Mouse (Mus musculus): ENCODE measurements around the gene Scrt2. TPM values are rescaled to one million over a fixed set of nuclear protein-coding genes. Genes with fewer than 3 reads are reported as not detected.
A peak's percentile ranks its signal among the peaks of the same experiment; 100 is the strongest.

Scrt2 gene
- polyA plus RNA-seq (2012; rRNA removed), result 0.03 TPM in 1 of 2 replicates, not detected in the other

DNA sequence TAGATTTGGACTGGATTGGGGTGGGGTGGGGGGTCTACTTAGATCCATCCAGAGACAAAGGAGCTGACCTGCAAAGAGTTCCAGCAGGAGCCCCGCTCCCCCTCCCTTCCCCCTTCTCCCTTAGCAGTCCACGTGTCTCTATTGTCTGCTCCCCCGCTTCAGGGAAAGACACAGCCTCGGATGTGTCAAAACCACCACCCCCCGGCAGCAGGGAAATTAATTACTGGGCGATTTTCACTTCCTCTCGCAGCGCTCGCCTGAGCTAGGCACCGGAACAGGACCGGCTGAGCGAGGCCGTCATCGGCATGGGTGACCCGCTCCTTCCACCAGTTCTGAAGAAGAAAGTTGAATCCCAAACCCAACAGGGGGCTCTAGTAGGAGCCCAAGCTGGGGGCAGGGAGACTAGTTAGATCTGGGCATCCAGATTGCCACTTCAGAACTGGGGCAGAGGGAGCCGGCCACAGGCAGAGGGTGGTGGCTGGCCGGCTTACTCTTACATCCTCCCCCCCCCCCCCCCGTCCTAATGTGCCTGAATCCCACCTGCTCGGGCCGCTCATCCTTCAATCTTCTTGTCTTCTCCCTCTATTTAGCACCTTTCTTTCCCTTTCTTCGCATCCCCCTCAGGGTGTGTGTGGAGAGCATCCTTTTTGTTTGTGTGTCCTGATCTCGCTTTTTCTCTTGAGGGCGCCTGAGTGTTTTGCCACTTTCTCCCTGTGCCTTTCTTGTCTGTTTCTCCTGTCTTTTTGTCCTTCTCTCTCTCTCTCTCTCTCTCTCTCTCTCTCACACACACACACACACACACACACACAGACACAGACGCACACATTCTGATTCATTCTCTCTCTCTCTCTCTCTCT, at the start of gene Scrt2:
Scrt2 (plus strand) TSS at position 845 of the 857 bp plus-strand sequence.
- peaks cover 5% of the 10 kb centered on the region for H3K4me1 ChIP-seq (ENCODE audit: control insufficient read depth, insufficient read depth, insufficient read length, low read length)
- H3K27me3 ChIP-seq (ENCODE audit: control insufficient read depth, insufficient read depth, low read length), result peaks cover 33% of the 10 kb centered on the region
- no peak for TF ChIP-seq POLR2A (IDR thresholded peaks at IDR 0.05; ENCODE audit: low read depth, low read length)
- TF ChIP-seq CTCF (IDR thresholded peaks at IDR 0.05; ENCODE audit: extremely low read depth, insufficient read length, insufficient replicate concordance, low read depth, low read length), result no peak
- no peaks in the 10 kb centered on the region for H3K36me3 ChIP-seq (ENCODE audit: control insufficient read depth, insufficient read depth, low read length)
- WGBS, result 3% methylated on average over 23 of the region's 24 CpGs
- no peak within 1 kb of the TSS for H3K27ac ChIP-seq (ENCODE audit: insufficient read depth, low read depth, low read length)
- H3K4me3 ChIP-seq (ENCODE audit: low read depth, low read length), result peak within 1 kb of the TSS; percentile 33

DNA sequence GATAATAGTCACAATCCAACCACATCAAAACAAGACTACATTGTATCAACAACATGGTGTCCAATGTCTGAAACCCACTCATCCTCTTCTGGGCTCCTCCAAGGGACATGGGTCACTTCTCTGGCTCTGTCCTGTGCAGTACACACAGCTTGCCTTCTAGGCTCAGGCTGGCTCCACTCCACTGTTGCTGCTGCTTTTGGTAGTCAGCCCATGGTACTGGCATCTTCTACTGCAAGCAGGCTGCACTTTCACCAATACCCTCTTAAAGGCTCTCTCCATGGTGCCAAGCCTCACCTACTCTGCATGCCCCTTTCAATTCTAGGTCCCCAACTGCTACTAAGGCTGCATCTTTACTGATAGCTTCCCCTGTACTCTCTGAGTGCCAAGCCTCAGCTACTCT, 41.2 kb upstream of the Scrt2 start:
- H3K27me3 ChIP-seq (ENCODE audit: control insufficient read depth, insufficient read depth, low read length), result no peaks in the 10 kb centered on the region
- H3K4me1 ChIP-seq (ENCODE audit: control insufficient read depth, insufficient read depth, insufficient read length, low read length), result no peaks in the 10 kb centered on the region
- no peak overlapping the region for H3K4me3 ChIP-seq (ENCODE audit: low read depth, low read length)
- TF ChIP-seq CTCF (IDR thresholded peaks at IDR 0.05; ENCODE audit: extremely low read depth, insufficient read length, insufficient replicate concordance, low read depth, low read length) (no peak), POLR2A (IDR thresholded peaks at IDR 0.05; ENCODE audit: low read depth, low read length) (no peak)
- no peak overlapping the region for H3K27ac ChIP-seq (ENCODE audit: insufficient read depth, low read depth, low read length)
- no peaks in the 10 kb centered on the region for H3K36me3 ChIP-seq (ENCODE audit: control insufficient read depth, insufficient read depth, low read length)

DNA sequence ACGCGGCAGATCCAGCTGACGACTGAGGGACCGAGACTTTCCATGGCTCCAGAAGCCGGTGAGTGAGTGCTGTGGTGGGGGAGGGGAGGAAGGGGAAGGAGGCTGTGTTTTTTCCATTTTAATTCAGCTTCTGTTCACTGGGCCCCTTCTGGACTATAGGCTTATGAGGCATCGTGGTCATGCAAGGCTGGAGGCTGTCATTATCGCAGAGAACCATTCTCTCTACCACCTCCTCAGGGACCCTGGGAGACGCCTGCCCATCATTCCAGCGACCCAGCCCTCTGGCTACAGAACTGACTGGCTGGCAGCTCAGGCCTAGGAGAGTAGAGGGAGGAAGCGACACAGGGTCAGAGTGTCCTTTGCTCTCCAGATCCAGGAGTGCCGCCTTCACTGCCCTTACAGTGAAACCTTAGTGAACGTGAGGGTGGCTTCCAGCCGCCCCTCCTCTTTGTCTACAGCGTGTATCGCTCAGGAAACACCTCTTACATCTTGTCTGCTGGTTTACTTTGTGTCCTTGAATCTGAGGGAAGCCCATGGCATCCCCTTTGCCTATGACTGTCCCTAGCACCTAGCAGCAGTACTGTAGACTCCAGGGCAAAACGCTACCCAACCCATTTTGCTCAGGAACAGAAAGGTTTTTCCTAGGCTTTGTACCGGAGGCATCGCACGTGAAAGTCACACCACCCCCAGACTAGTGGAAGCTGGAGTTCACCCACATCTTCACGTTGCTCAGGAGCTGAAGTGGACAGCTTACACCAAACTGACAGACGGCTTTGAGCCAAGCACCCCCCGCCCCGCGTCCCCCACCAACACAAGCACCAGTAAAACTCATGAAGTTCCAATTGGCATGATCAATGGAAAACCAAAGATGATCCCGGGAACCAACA, 34.0 kb upstream of the Scrt2 start:
- WGBS, result 15% methylated on average over 25 of the region's 25 CpGs
- TF ChIP-seq POLR2A (IDR thresholded peaks at IDR 0.05; ENCODE audit: low read depth, low read length), result no peak
- no peak for TF ChIP-seq CTCF (IDR thresholded peaks at IDR 0.05; ENCODE audit: extremely low read depth, insufficient read length, insufficient replicate concordance, low read depth, low read length)
- H3K27me3 ChIP-seq (ENCODE audit: control insufficient read depth, insufficient read depth, low read length), result peaks cover 29% of the 10 kb centered on the region

GRCm38 (mm10) chr2:152048003-152048980, 33.0 kb upstream of the Scrt2 start:
- H3K27me3 ChIP-seq (ENCODE audit: control insufficient read depth, insufficient read depth, low read length), result peaks cover 29% of the 10 kb centered on the region
- TF ChIP-seq CTCF (IDR thresholded peaks at IDR 0.05; ENCODE audit: extremely low read depth, insufficient read length, insufficient replicate concordance, low read depth, low read length), result no peak
- no peak for TF ChIP-seq POLR2A (IDR thresholded peaks at IDR 0.05; ENCODE audit: low read depth, low read length)
- H3K27ac ChIP-seq (ENCODE audit: insufficient read depth, low read depth, low read length), result no peak overlapping the region
- peak overlapping the region; percentile 53 for H3K4me3 ChIP-seq (ENCODE audit: low read depth, low read length)
- WGBS, result 1% methylated on average over 79 of the region's 82 CpGs
- no peaks in the 10 kb centered on the region for H3K36me3 ChIP-seq (ENCODE audit: control insufficient read depth, insufficient read depth, low read length)
- H3K4me1 ChIP-seq (ENCODE audit: control insufficient read depth, insufficient read depth, insufficient read length, low read length), result peaks cover 11% of the 10 kb centered on the region

More for the DNA sequence above, 34.0 kb upstream of the Scrt2 start:
- Histone ChIP-seq H3K4me1 (ENCODE audit: control insufficient read depth, insufficient read depth, insufficient read length, low read length) (peaks cover 11% of the 10 kb centered on the region), H3K4me3 (ENCODE audit: low read depth, low read length) (no peak overlapping the region), H3K36me3 (ENCODE audit: control insufficient read depth, insufficient read depth, low read length) (no peaks in the 10 kb centered on the region), H3K27ac (ENCODE audit: insufficient read depth, low read depth, low read length) (no peak overlapping the region)

GRCm38 (mm10) chr2:152048981-152049441, 32.3 kb upstream of the Scrt2 start:
- Histone ChIP-seq H3K36me3 (ENCODE audit: control insufficient read depth, insufficient read depth, low read length) (no peaks in the 10 kb centered on the region), H3K4me3 (ENCODE audit: low read depth, low read length) (peak overlapping the region; percentile 53), H3K27ac (ENCODE audit: insufficient read depth, low read depth, low read length) (no peak overlapping the region), H3K4me1 (ENCODE audit: control insufficient read depth, insufficient read depth, insufficient read length, low read length) (peaks cover 11% of the 10 kb centered on the region), H3K27me3 (ENCODE audit: control insufficient read depth, insufficient read depth, low read length) (peaks cover 29% of the 10 kb centered on the region)
- 1% methylated on average over 24 of the region's 24 CpGs for WGBS
- TF ChIP-seq POLR2A (IDR thresholded peaks at IDR 0.05; ENCODE audit: low read depth, low read length) (no peak), CTCF (IDR thresholded peaks at IDR 0.05; ENCODE audit: extremely low read depth, insufficient read length, insufficient replicate concordance, low read depth, low read length) (no peak)

- peaks cover 11% of the 10 kb centered on the region for H3K4me1 ChIP-seq (ENCODE audit: control insufficient read depth, insufficient read depth, insufficient read length, low read length)
- no peaks in the 10 kb centered on the region for H3K36me3 ChIP-seq (ENCODE audit: control insufficient read depth, insufficient read depth, low read length)
- peaks cover 29% of the 10 kb centered on the region for H3K27me3 ChIP-seq (ENCODE audit: control insufficient read depth, insufficient read depth, low read length)
- TF ChIP-seq POLR2A (IDR thresholded peaks at IDR 0.05; ENCODE audit: low read depth, low read length), result no peak
- TF ChIP-seq CTCF (IDR thresholded peaks at IDR 0.05; ENCODE audit: extremely low read depth, insufficient read length, insufficient replicate concordance, low read depth, low read length), result no peak
- H3K27ac ChIP-seq (ENCODE audit: insufficient read depth, low read depth, low read length), result no peak overlapping the region
- no peak overlapping the region for H3K4me3 ChIP-seq (ENCODE audit: low read depth, low read length)
- 43% methylated on average over 13 of the region's 13 CpGs for WGBS
Observed at GRCm38 (mm10) chr2:152049611-152050270, 31.6 kb upstream of the Scrt2 start.

Measured in small intestine, adult 2 months (tissue).